Comparison of ENCODE assay signal across 8 mouse cellular contexts in genomic region chr14:121379827-121380145, GRCm38 (mm10). TPM values are rescaled to one million over a fixed set of nuclear protein-coding genes. Genes with fewer than 3 reads are reported as not detected.
DNase-seq lines count a peak whose midpoint lies in the region; ATAC-seq and TF ChIP-seq lines count a peak whose summit lies in the region.

TSS of gene Stk24 (minus strand) at chr14:121380011.

- H3K27ac ChIP-seq in hindbrain, embryonic 16.5 days (ENCODE audit: low read depth, low read length): peak within 1 kb of the TSS; percentile 87
- peak within 1 kb of the TSS; percentile 98 for H3K27ac ChIP-seq in liver, postnatal 0 days (ENCODE audit: low read depth)
- peak within 1 kb of the TSS; percentile 97 for H3K27ac ChIP-seq in stomach, postnatal 0 days (replicated peaks)

- peak within 1 kb of the TSS; percentile 96 for H3K9ac ChIP-seq in hindbrain, embryonic 16.5 days (ENCODE audit: low read depth, low read length)
- peak within 1 kb of the TSS; percentile 99 for H3K9ac ChIP-seq in liver, postnatal 0 days (replicated peaks)
- H3K9ac ChIP-seq in stomach, postnatal 0 days (ENCODE audit: low read length): peak within 1 kb of the TSS; percentile 99

- TF ChIP-seq CTCF in liver, postnatal 0 days (IDR thresholded peaks at IDR 0.05; ENCODE audit: low read depth): no peak
- no peak for TF ChIP-seq CTCF in stomach, postnatal 0 days (IDR thresholded peaks at IDR 0.05; ENCODE audit: low read depth)

- peak; percentile 47; the same call in 1 of the 2 replicates for ATAC-seq in hindbrain, embryonic 16.5 days
- ATAC-seq in liver, postnatal 0 days: no peak
- ATAC-seq in stomach, postnatal 0 days (ENCODE audit: low FRiP score, low TSS enrichment): peak; percentile 55

- WGBS in hindbrain, embryonic 16.5 days: 5% methylated on average over 11 of the region's 11 CpGs
- 3% methylated on average over 11 of the region's 11 CpGs for WGBS in liver, postnatal 0 days (ENCODE audit: insufficient replicate concordance)
- 9% methylated on average over 11 of the region's 11 CpGs for WGBS in stomach, postnatal 0 days

- TF ChIP-seq EP300 in liver, postnatal 0 days (IDR thresholded peaks at IDR 0.05; ENCODE audit: low read depth): no peak
- TF ChIP-seq EP300 in stomach, postnatal 0 days (optimal IDR thresholded peaks at IDR 0.05): no peak

- H3K27me3 ChIP-seq in hindbrain, embryonic 16.5 days (replicated peaks; ENCODE audit: control insufficient read depth, insufficient read depth, low read length): no peaks in the 10 kb centered on the region
- H3K27me3 ChIP-seq in liver, postnatal 0 days (ENCODE audit: insufficient read depth, low read length): no peaks in the 10 kb centered on the region
- no peaks in the 10 kb centered on the region for H3K27me3 ChIP-seq in stomach, postnatal 0 days (ENCODE audit: control insufficient read depth, insufficient read depth, low read length)

- peak within 1 kb of the TSS; percentile 95 for H3K4me3 ChIP-seq in hindbrain, embryonic 16.5 days (ENCODE audit: low read length)
- H3K4me3 ChIP-seq in liver, postnatal 0 days (ENCODE audit: low read depth, low read length): peak within 1 kb of the TSS; percentile 100
- peak within 1 kb of the TSS; percentile 99 for H3K4me3 ChIP-seq in stomach, postnatal 0 days (ENCODE audit: low read depth, low read length)

- H3K9me3 ChIP-seq in hindbrain, embryonic 16.5 days (ENCODE audit: control insufficient read depth, low read length): no peaks in the 10 kb centered on the region
- H3K9me3 ChIP-seq in liver, postnatal 0 days (ENCODE audit: low read length): no peaks in the 10 kb centered on the region
- H3K9me3 ChIP-seq in stomach, postnatal 0 days (ENCODE audit: control insufficient read depth, low read length): no peaks in the 10 kb centered on the region

- H3K4me1 ChIP-seq in hindbrain, embryonic 16.5 days (ENCODE audit: control insufficient read depth, insufficient read depth, low read depth, low read length): peaks cover 14% of the 10 kb centered on the region
- peaks cover 32% of the 10 kb centered on the region for H3K4me1 ChIP-seq in liver, postnatal 0 days (ENCODE audit: insufficient read depth)
- peaks cover 4% of the 10 kb centered on the region for H3K4me1 ChIP-seq in stomach, postnatal 0 days (replicated peaks; ENCODE audit: control insufficient read depth, insufficient read depth)

- H3K36me3 ChIP-seq in hindbrain, embryonic 16.5 days (ENCODE audit: control insufficient read depth, insufficient read depth, low read length): no peaks in the 10 kb centered on the region
- H3K36me3 ChIP-seq in liver, postnatal 0 days (replicated peaks; ENCODE audit: insufficient read depth, low read length): 0 out of 2 replicates have a peak, but pooled peaks cover 6% of the 10 kb centered on the region
- H3K36me3 ChIP-seq in stomach, postnatal 0 days (ENCODE audit: control insufficient read depth, insufficient read depth, low read length): no peaks in the 10 kb centered on the region

- peak within 1 kb of the TSS; percentile 96 for H3K4me2 ChIP-seq in hindbrain, embryonic 16.5 days (ENCODE audit: low read length)
- peak within 1 kb of the TSS; percentile 86 for H3K4me2 ChIP-seq in liver, postnatal 0 days (ENCODE audit: low read depth, low read length)
- H3K4me2 ChIP-seq in stomach, postnatal 0 days (replicated peaks; ENCODE audit: low read depth): peak within 1 kb of the TSS; percentile 82

- no peak for DNase-seq in heart, adult 18-20 months
- DNase-seq in heart, adult 11 months: no peak
- no peak for DNase-seq in adrenal gland, adult 8-10 months
- DNase-seq in gastrocnemius, adult 18-20 months (ENCODE audit: low spot score): no peak
- no peak for DNase-seq in liver, postnatal 0 days
- no peak for DNase-seq in stomach, postnatal 0 days (ENCODE audit: low spot score)
- no peak for DNase-seq in cerebellum, adult 18-20 months

RNA-seq across cellular contexts. Expression of gene Stk24, which starts in this region (rescaled TPM):
- 10 to 100 TPM; 71.3 to 77.6 TPM for total RNA-seq in heart, adult 18-20 months (2021)
- 100 to 1,000 TPM; 100 to 130 (median 118) TPM for total RNA-seq in adrenal gland, adult 8-10 months (2022)
- 10 to 100 TPM; 27.9 to 31.2 TPM for total RNA-seq in gastrocnemius, adult 18-20 months (2021)
- 14.6 and 18.5 TPM in 2 replicates for polyA plus RNA-seq in hindbrain, embryonic 16.5 days (2015; fragmentation: Nextera tagmentation; extraction: Ambion mirVana)
- 19.3 and 20.4 TPM in 2 replicates for polyA plus RNA-seq in liver, postnatal 0 days (2015; fragmentation: Nextera tagmentation; extraction: Ambion mirVana)
- polyA plus RNA-seq in stomach, postnatal 0 days (2015; fragmentation: Nextera tagmentation; extraction: Ambion mirVana): 34.0 and 35.9 TPM in 2 replicates
